ENCODE assay signal across 10 mouse cellular contexts in genomic region chr9:63613569-63613968, GRCm38 (mm10). TPM values are rescaled to one million over a fixed set of nuclear protein-coding genes. Genes with fewer than 3 reads are reported as not detected.
DNase-seq lines count a peak whose midpoint lies in the region; ATAC-seq and TF ChIP-seq lines count a peak whose summit lies in the region.
"Had no signal": no experiment of that assay in that cellular context is flagged by ENCODE, and none has a peak within 500 bp of the region (broad histone marks: within the 10 kb centered on the region; RNA-seq: fewer than 3 reads in every experiment).

No protein-coding gene starts in this region.

- H3K27ac ChIP-seq in kidney, embryonic 16.5 days (ENCODE audit: low read length), result no peak overlapping the region
- H3K27ac ChIP-seq in MEL (ENCODE audit: control insufficient read depth, low read depth, low read length), result no peak overlapping the region
- peak overlapping the region; percentile 52 for H3K27ac ChIP-seq in embryonic facial prominence, embryonic 15.5 days (replicated peaks)
- H3K27ac ChIP-seq in liver, postnatal 0 days (ENCODE audit: low read depth), result peak overlapping the region; percentile 59

- no peak for TF ChIP-seq CTCF in MEL (IDR thresholded peaks at IDR 0.05 in 2 of 3, conservative IDR thresholded peaks at IDR 0.05 in 1 of 3; ENCODE audit: control insufficient read depth in 1 of 3, insufficient read depth in 1 of 3, low read depth in 2 of 3, low read length in 3 of 3, poor library complexity in 1 of 3, severe bottlenecking in 1 of 3)
- TF ChIP-seq CTCF in liver, postnatal 0 days (IDR thresholded peaks at IDR 0.05; ENCODE audit: low read depth), result no peak

- H3K36me3 ChIP-seq in kidney, embryonic 16.5 days (ENCODE audit: insufficient read depth, low read length), result peaks cover 17% of the 10 kb centered on the region
- peaks cover 1 to 8% of the 10 kb centered on the region in 2 experiments; a peak in 3 of 4 replicates for H3K36me3 ChIP-seq in MEL (ENCODE audit: control insufficient read depth in 1 of 2, insufficient read depth in 2 of 2, low read length in 2 of 2)
- H3K36me3 ChIP-seq in embryonic facial prominence, embryonic 15.5 days, result peaks cover 16% of the 10 kb centered on the region
- peaks cover 17% of the 10 kb centered on the region for H3K36me3 ChIP-seq in liver, postnatal 0 days (replicated peaks; ENCODE audit: insufficient read depth, low read length)

- 38% methylated on average over 1 of the region's 1 CpGs for WGBS in kidney, embryonic 16.5 days
- WGBS in embryonic facial prominence, embryonic 15.5 days, result 13% methylated on average over 1 of the region's 1 CpGs
- WGBS in liver, postnatal 0 days (ENCODE audit: insufficient replicate concordance), result 19% methylated on average over 1 of the region's 1 CpGs

- DNase-seq in kidney, adult 9 months, result peak; percentile 64
- peak; percentile 69 for DNase-seq in MEL (ENCODE audit: low read depth, low spot score)
- DNase-seq in liver, postnatal 0 days, result no peak
- no peak for DNase-seq in right cerebral cortex, postnatal 4 days
- DNase-seq in right cerebral cortex, adult 18-20 months, result no peak
- DNase-seq in layer of hippocampus, adult 11-12 months (ENCODE audit: low spot score), result no peak
- DNase-seq: thymus, postnatal 36 days had no signal

- no peak overlapping the region for H3K9ac ChIP-seq in kidney, embryonic 16.5 days (replicated peaks; ENCODE audit: low read length)
- no peak overlapping the region for H3K9ac ChIP-seq in MEL (ENCODE audit: control insufficient read depth, low read depth, low read length, poor library complexity, severe bottlenecking)
- H3K9ac ChIP-seq in embryonic facial prominence, embryonic 15.5 days, result no peak overlapping the region
- H3K9ac ChIP-seq in liver, postnatal 0 days (replicated peaks), result no peak overlapping the region

- H3K79me2 ChIP-seq in MEL (ENCODE audit: control insufficient read depth, insufficient read depth, low read length, poor library complexity), result peaks cover 27% of the 10 kb centered on the region; the same call in 1 of the 2 replicates

- H3K4me1 ChIP-seq in kidney, embryonic 16.5 days (ENCODE audit: insufficient read depth, low read length), result peaks cover 39% of the 10 kb centered on the region
- peaks cover 0 to 5% of the 10 kb centered on the region in 2 experiments; a peak in 1 of 4 replicates for H3K4me1 ChIP-seq in MEL (ENCODE audit: control insufficient read depth in 1 of 2, insufficient read depth in 2 of 2, low read length in 2 of 2)
- peaks cover 52% of the 10 kb centered on the region for H3K4me1 ChIP-seq in embryonic facial prominence, embryonic 15.5 days
- H3K4me1 ChIP-seq in liver, postnatal 0 days (ENCODE audit: insufficient read depth), result peaks cover 29% of the 10 kb centered on the region

- no peak overlapping the region for H3K4me3 ChIP-seq in kidney, embryonic 16.5 days (ENCODE audit: low read length)
- H3K4me3 ChIP-seq in MEL (ENCODE audit: control insufficient read depth in 1 of 2, insufficient read depth in 1 of 2, low read depth in 2 of 2, low read length in 2 of 2), result no peak overlapping the region
- H3K4me3 ChIP-seq in embryonic facial prominence, embryonic 15.5 days (replicated peaks), result no peak overlapping the region
- no peak overlapping the region for H3K4me3 ChIP-seq in liver, postnatal 0 days (ENCODE audit: low read depth, low read length)

- TF ChIP-seq POLR2A in MEL (IDR thresholded peaks at IDR 0.05; ENCODE audit: control insufficient read depth in 1 of 2, insufficient read depth in 1 of 2, low read depth in 1 of 2, low read length in 2 of 2, poor library complexity in 1 of 2), result no peak

- no peak for TF ChIP-seq RAD21 in MEL (IDR thresholded peaks at IDR 0.05; ENCODE audit: low read depth, low read length)

- ATAC-seq in kidney, embryonic 16.5 days (ENCODE audit: low FRiP score, low TSS enrichment), result no peak
- no peak; the same call in 1 of the 2 replicates for ATAC-seq in embryonic facial prominence, embryonic 15.5 days (ENCODE audit: insufficient number of reproducible peaks, low FRiP score, low TSS enrichment, low read depth)
- ATAC-seq in liver, postnatal 0 days, result no peak

- H3K9me3 ChIP-seq in kidney, embryonic 16.5 days (ENCODE audit: low read length), result no peaks in the 10 kb centered on the region
- no peaks in the 10 kb centered on the region for H3K9me3 ChIP-seq in MEL (replicated peaks; ENCODE audit: insufficient read depth, low read length)
- H3K9me3 ChIP-seq in embryonic facial prominence, embryonic 15.5 days (replicated peaks), result no peaks in the 10 kb centered on the region
- H3K9me3 ChIP-seq in liver, postnatal 0 days (ENCODE audit: low read length), result no peaks in the 10 kb centered on the region
- H3K9me3 ChIP-seq: G1E had no signal

- no peak for TF ChIP-seq EP300 in MEL (IDR thresholded peaks at IDR 0.05; ENCODE audit: low read depth in 1 of 2, low read length in 2 of 2)
- TF ChIP-seq EP300 in liver, postnatal 0 days (IDR thresholded peaks at IDR 0.05; ENCODE audit: low read depth), result no peak

- H3K4me2 ChIP-seq in kidney, embryonic 16.5 days (replicated peaks; ENCODE audit: low read depth, low read length), result no peak overlapping the region
- H3K4me2 ChIP-seq in embryonic facial prominence, embryonic 15.5 days (replicated peaks), result peak overlapping the region; percentile 15; the same call in 1 of the 2 replicates
- H3K4me2 ChIP-seq in liver, postnatal 0 days (ENCODE audit: low read depth, low read length), result no peak overlapping the region

- no peaks in the 10 kb centered on the region for H3K27me3 ChIP-seq in kidney, embryonic 16.5 days (ENCODE audit: insufficient read depth, low read length)
- H3K27me3 ChIP-seq in MEL (ENCODE audit: control insufficient read depth in 1 of 2, insufficient read depth in 2 of 2, low read length in 2 of 2), result no peaks in the 10 kb centered on the region
- H3K27me3 ChIP-seq in embryonic facial prominence, embryonic 15.5 days, result no peaks in the 10 kb centered on the region
- no peaks in the 10 kb centered on the region for H3K27me3 ChIP-seq in liver, postnatal 0 days (ENCODE audit: insufficient read depth, low read length)

TF ChIP-seq in MEL, 35 proteins besides CTCF, POLR2A, EP300 and RAD21:
- TF ChIP-seq CHD1 (IDR thresholded peaks at IDR 0.05; ENCODE audit: low read depth, low read length) (no peak), ELF1 (IDR thresholded peaks at IDR 0.05; ENCODE audit: low read depth, low read length) (no peak), GATA1 (IDR thresholded peaks at IDR 0.05; ENCODE audit: low read depth, low read length) (peak; percentile 34; the same call in 1 of the 2 replicates), MXI1 (IDR thresholded peaks at IDR 0.05; ENCODE audit: low read depth, low read length) (no peak; the same call in 1 of the 2 replicates), BHLHE40 (IDR thresholded peaks at IDR 0.05; ENCODE audit: borderline replicate concordance, low read depth, low read length) (no peak)

RNA-seq across cellular contexts. Expression of gene Aagab, which starts 11.1 kb away (rescaled TPM):
- 35.0 and 38.3 TPM in 2 replicates for polyA plus RNA-seq in kidney, embryonic 16.5 days (2015; fragmentation: Nextera tagmentation; extraction: Ambion mirVana)
- total RNA-seq in MEL (2012; rRNA removed), result 15.1 and 16.1 TPM in 2 replicates
- 10 to 100 TPM in 1 of 2 experiments, not detected in 1; 27.4 TPM for polyA plus RNA-seq in MEL (2012; ENCODE audit: insufficient read depth in 1 of 2, insufficient read length in 2 of 2, low read depth in 1 of 2, low replicate concordance in 2 of 2, missing spikeins in 1 of 2)
- 30.3 and 33.0 TPM in 2 replicates for polyA plus RNA-seq in embryonic facial prominence, embryonic 15.5 days (2015; fragmentation: Nextera tagmentation; extraction: Ambion mirVana)
- 12.8 and 14.2 TPM in 2 replicates for polyA plus RNA-seq in liver, postnatal 0 days (2015; fragmentation: Nextera tagmentation; extraction: Ambion mirVana)

RNA-seq across cellular contexts. Expression of gene Iqch, which starts 11.3 kb away (rescaled TPM):
- not detected in 2 replicates for polyA plus RNA-seq in kidney, embryonic 16.5 days (2015; fragmentation: Nextera tagmentation; extraction: Ambion mirVana)
- total RNA-seq in MEL (2012; rRNA removed), result not detected in 2 replicates
- not detected for polyA plus RNA-seq in MEL (2012; ENCODE audit: insufficient read depth in 1 of 2, insufficient read length in 2 of 2, low read depth in 1 of 2, low replicate concordance in 2 of 2, missing spikeins in 1 of 2)
- 0.21 and 0.60 TPM in 2 replicates for polyA plus RNA-seq in embryonic facial prominence, embryonic 15.5 days (2015; fragmentation: Nextera tagmentation; extraction: Ambion mirVana)
- polyA plus RNA-seq in liver, postnatal 0 days (2015; fragmentation: Nextera tagmentation; extraction: Ambion mirVana), result 0.08 and 0.09 TPM in 2 replicates
- polyA plus RNA-seq: G1E had no signal

Comparison
In these comparisons a context has a peak if more than half of its experiments do, and no peak if none do; other contexts are left out.
1. DNase-seq: peak in kidney, adult 9 months (single experiment) and MEL (single experiment); none in liver, postnatal 0 days (single experiment), right cerebral cortex, postnatal 4 days (single experiment), right cerebral cortex, adult 18-20 months (single experiment) and layer of hippocampus, adult 11-12 months (single experiment).
2. H3K27ac ChIP-seq: peak in embryonic facial prominence, embryonic 15.5 days (single experiment) and liver, postnatal 0 days (single experiment); none in kidney, embryonic 16.5 days (single experiment) and MEL (single experiment).